Mouse (Mus musculus): Measurements from ENCODE around the gene Rasal1. TPM values are rescaled to one million over a fixed set of nuclear protein-coding genes. Genes with fewer than 3 reads are reported as not detected.

Rasal1 gene
- polyA plus RNA-seq, 1 experiment from 2014 or later: 0.15 TPM

- ChIA-PET POLR2A (no interaction called here), CTCF (no interaction called here)
- no peak for DNase-seq (ENCODE audit: low read depth, low spot score)
- no peak for TF ChIP-seq CTCF (IDR thresholded peaks at IDR 0.05)
- no peaks in the 10 kb centered on the region for H3K27me3 ChIP-seq
- no peak for ATAC-seq
- in situ Hi-C loops (cut with MboI; ENCODE audit: low pct_unique_long_range_greater_than_20kb): no loop called here
Measured at GRCm38 (mm10) chr5:120670132-120670531, 21.5 kb downstream of the Rasal1 start.

GRCm38 (mm10) chr5:120671865-120672264 lies 23.3 kb downstream of the Rasal1 start:
- H3K27me3 ChIP-seq: no peaks in the 10 kb centered on the region
- ChIA-PET CTCF (interaction anchor here (7.5 kb wide), 1 partner anchor 53 kb away, joined by 74 read pairs; no protein-coding TSS in a partner anchor), POLR2A (no interaction called here)
- DNase-seq (ENCODE audit: low read depth, low spot score) (no peak), ATAC-seq (no peak)
- no peak for TF ChIP-seq CTCF (IDR thresholded peaks at IDR 0.05)
- in situ Hi-C loops (cut with MboI; ENCODE audit: low pct_unique_long_range_greater_than_20kb): no loop called here

- no peaks in the 10 kb centered on the region for H3K27me3 ChIP-seq
- CTCF ChIA-PET: interaction anchor here (0.7 to 7.5 kb wide), 3 partner anchors 24 to 55 kb away, joined by 3 to 74 read pairs (median 4); partner anchors contain the start of gene Rasal1
- TF ChIP-seq CTCF (IDR thresholded peaks at IDR 0.05): no peak
- ATAC-seq: no peak
- in situ Hi-C loops (cut with MboI; ENCODE audit: low pct_unique_long_range_greater_than_20kb): no loop called here
- DNase-seq (ENCODE audit: low read depth, low spot score): peak; percentile 33
- POLR2A ChIA-PET: no interaction called here
Measured at GRCm38 (mm10) chr5:120673626-120674025, 25.0 kb downstream of the Rasal1 start.

- in situ Hi-C loops (cut with MboI; ENCODE audit: low pct_unique_long_range_greater_than_20kb): loop anchor here (5.0 kb wide), 1 partner anchor 57 kb away; no protein-coding TSS in a partner anchor
- TF ChIP-seq CTCF (IDR thresholded peaks at IDR 0.05): no peak
- ATAC-seq (no peak), DNase-seq (ENCODE audit: low read depth, low spot score) (no peak)
- POLR2A ChIA-PET: no interaction called here
- CTCF ChIA-PET: interaction anchor here (1.1 to 7.5 kb wide), 4 partner anchors 14 to 56 kb away, joined by 3 to 74 read pairs (median 4); partner anchors contain the start of gene Rasal1
- H3K27me3 ChIP-seq: no peaks in the 10 kb centered on the region
Measured at GRCm38 (mm10) chr5:120674229-120675145, 25.9 kb downstream of the Rasal1 start.

GRCm38 (mm10) chr5:120677516-120677915 lies 28.9 kb downstream of the Rasal1 start:
- in situ Hi-C loops (cut with MboI; ENCODE audit: low pct_unique_long_range_greater_than_20kb): loop anchor here (5.0 kb wide), 1 partner anchor 60 kb away; no protein-coding TSS in a partner anchor
- ChIA-PET CTCF (interaction anchor here (0.8 to 7.5 kb wide), 3 partner anchors 37 to 59 kb away, joined by 3 to 74 read pairs (median 7); no protein-coding TSS in a partner anchor), POLR2A (interaction anchor here (1.0 kb wide), 1 partner anchor 61 kb away, joined by 3 read pairs; no protein-coding TSS in a partner anchor)
- no peak for TF ChIP-seq CTCF (IDR thresholded peaks at IDR 0.05)
- DNase-seq (ENCODE audit: low read depth, low spot score): no peak
- peaks cover 3% of the 10 kb centered on the region for H3K27me3 ChIP-seq
- no peak for ATAC-seq

GRCm38 (mm10) chr5:120679676-120680555 lies 31.3 kb downstream of the Rasal1 start:
- POLR2A ChIA-PET: no interaction called here
- ATAC-seq: no peak
- in situ Hi-C loops (cut with MboI; ENCODE audit: low pct_unique_long_range_greater_than_20kb): loop anchor here (5.0 kb wide), 1 partner anchor 63 kb away; no protein-coding TSS in a partner anchor
- TF ChIP-seq CTCF (IDR thresholded peaks at IDR 0.05): no peak
- peaks cover 3% of the 10 kb centered on the region for H3K27me3 ChIP-seq
- CTCF ChIA-PET: interaction anchor here (1.2 kb wide), 2 partner anchors 35 to 48 kb away, joined by 3 read pairs; no protein-coding TSS in a partner anchor
- no peak for DNase-seq (ENCODE audit: low read depth, low spot score)

GRCm38 (mm10) chr5:120680918-120681317 lies 32.3 kb downstream of the Rasal1 start:
- ChIA-PET POLR2A (no interaction called here), CTCF (no interaction called here)
- DNase-seq (ENCODE audit: low read depth, low spot score) (no peak), ATAC-seq (no peak)
- peaks cover 3% of the 10 kb centered on the region for H3K27me3 ChIP-seq
- in situ Hi-C loops (cut with MboI; ENCODE audit: low pct_unique_long_range_greater_than_20kb): no loop called here
- no peak for TF ChIP-seq CTCF (IDR thresholded peaks at IDR 0.05)

GRCm38 (mm10) chr5:120682982-120683771 lies 34.6 kb downstream of the Rasal1 start:
- in situ Hi-C loops (cut with MboI; ENCODE audit: low pct_unique_long_range_greater_than_20kb): no loop called here
- ATAC-seq (no peak), DNase-seq (ENCODE audit: low read depth, low spot score) (no peak)
- ChIA-PET CTCF (interaction anchor here (2.8 kb wide), 1 partner anchor 63 kb away, joined by 9 read pairs; no protein-coding TSS in a partner anchor), POLR2A (no interaction called here)
- no peak for TF ChIP-seq CTCF (IDR thresholded peaks at IDR 0.05)
- H3K27me3 ChIP-seq: peaks cover 3% of the 10 kb centered on the region

GRCm38 (mm10) chr5:120685678-120686077 lies 37.1 kb downstream of the Rasal1 start:
- TF ChIP-seq CTCF (IDR thresholded peaks at IDR 0.05): no peak
- ChIA-PET CTCF (interaction anchor here (2.8 kb wide), 1 partner anchor 65 kb away, joined by 9 read pairs; no protein-coding TSS in a partner anchor), POLR2A (no interaction called here)
- DNase-seq (ENCODE audit: low read depth, low spot score) (no peak), ATAC-seq (no peak)
- H3K27me3 ChIP-seq: peaks cover 6% of the 10 kb centered on the region
- in situ Hi-C loops (cut with MboI; ENCODE audit: low pct_unique_long_range_greater_than_20kb): no loop called here
